Mouse (Mus musculus) limb, embryonic 11.5 days (tissue): ENCODE data around the gene Ankrd17. TPM values are rescaled to one million over a fixed set of nuclear protein-coding genes. Genes with fewer than 3 reads are reported as not detected.

Source experiments
- ATAC-seq: fragments of 200-750 bp; cut with Nextera tagmentation; 2 replicates; pipeline ENCODE4 v1.8.0; 2017; ENCODE audit warnings: low read depth; ENCODE audit not compliant: insufficient number of reproducible peaks, low FRiP score, low TSS enrichment
- DNase-seq: peaks from one replicate; pipeline ENCODE4 v3.0.0-alpha.2; 2015; ENCODE audit warnings: low spot score
- H3K27ac ChIP-seq: fragments of 300-500 bp; sonication (generic); replicated peaks from 2 replicates; pipeline ENCODE4 v1.5.1; 2014; ENCODE audit warnings: low read depth, mild to moderate bottlenecking, low read length
- H3K27me3 ChIP-seq: fragments of 300-500 bp; sonication (generic); 2 replicates; pipeline ENCODE4 v1.6.1; 2014; ENCODE audit warnings: mild to moderate bottlenecking, low read length, mixed read lengths; ENCODE audit not compliant: control insufficient read depth, insufficient read depth
- H3K36me3 ChIP-seq: fragments of 300-500 bp; sonication (generic); 2 replicates; pipeline ENCODE4 v1.6.1; 2014; ENCODE audit warnings: mild to moderate bottlenecking, low read length, moderate library complexity, mixed read lengths; ENCODE audit not compliant: control insufficient read depth, insufficient read depth
- H3K4me1 ChIP-seq: fragments of 300-500 bp; sonication (generic); 2 replicates; pipeline ENCODE4 v1.6.1; 2014; ENCODE audit warnings: low read length, mixed read lengths; ENCODE audit not compliant: control insufficient read depth, insufficient read depth
- H3K4me2 ChIP-seq: fragments of 300-500 bp; sonication (generic); 2 replicates; pipeline ENCODE4 v1.6.1; 2014; ENCODE audit warnings: low read depth, mild to moderate bottlenecking, moderate library complexity; ENCODE audit not compliant: severe bottlenecking
- H3K4me3 ChIP-seq: fragments of 300-500 bp; sonication (generic); 2 replicates; pipeline ENCODE4 v1.5.1; 2014; ENCODE audit warnings: low read depth, low read length
- H3K9ac ChIP-seq: fragments of 300-500 bp; sonication (generic); 2 replicates; pipeline ENCODE4 v1.6.1; 2014; ENCODE audit warnings: mild to moderate bottlenecking, low read length
- H3K9me3 ChIP-seq: fragments of 300-500 bp; sonication (generic); 2 replicates; pipeline ENCODE4 v1.6.1; 2016; ENCODE audit warnings: low read length; ENCODE audit not compliant: control insufficient read depth
- WGBS: fragments of 180-500 bp; shearing (Covaris S2); extraction: QIAGEN DNeasy Blood & Tissue Kit; methylation state at CpG from one replicate; pipeline ENCODE4 v1.1.7; 2014; 5-methylcytosine and 5-hydroxymethylcytosine counted together
- polyA plus RNA-seq: library from polyadenylated mRNA; unstranded; fragments of >200 nt; fragmentation: Nextera tagmentation; extraction: Ambion mirVana; gene quantifications from 2 replicates; pipeline ENCODE4 v1.2.1, GENCODE M21; 2014

Ankrd17 gene
- polyA plus RNA-seq, result 29.2 and 33.3 TPM in 2 replicates

DNA sequence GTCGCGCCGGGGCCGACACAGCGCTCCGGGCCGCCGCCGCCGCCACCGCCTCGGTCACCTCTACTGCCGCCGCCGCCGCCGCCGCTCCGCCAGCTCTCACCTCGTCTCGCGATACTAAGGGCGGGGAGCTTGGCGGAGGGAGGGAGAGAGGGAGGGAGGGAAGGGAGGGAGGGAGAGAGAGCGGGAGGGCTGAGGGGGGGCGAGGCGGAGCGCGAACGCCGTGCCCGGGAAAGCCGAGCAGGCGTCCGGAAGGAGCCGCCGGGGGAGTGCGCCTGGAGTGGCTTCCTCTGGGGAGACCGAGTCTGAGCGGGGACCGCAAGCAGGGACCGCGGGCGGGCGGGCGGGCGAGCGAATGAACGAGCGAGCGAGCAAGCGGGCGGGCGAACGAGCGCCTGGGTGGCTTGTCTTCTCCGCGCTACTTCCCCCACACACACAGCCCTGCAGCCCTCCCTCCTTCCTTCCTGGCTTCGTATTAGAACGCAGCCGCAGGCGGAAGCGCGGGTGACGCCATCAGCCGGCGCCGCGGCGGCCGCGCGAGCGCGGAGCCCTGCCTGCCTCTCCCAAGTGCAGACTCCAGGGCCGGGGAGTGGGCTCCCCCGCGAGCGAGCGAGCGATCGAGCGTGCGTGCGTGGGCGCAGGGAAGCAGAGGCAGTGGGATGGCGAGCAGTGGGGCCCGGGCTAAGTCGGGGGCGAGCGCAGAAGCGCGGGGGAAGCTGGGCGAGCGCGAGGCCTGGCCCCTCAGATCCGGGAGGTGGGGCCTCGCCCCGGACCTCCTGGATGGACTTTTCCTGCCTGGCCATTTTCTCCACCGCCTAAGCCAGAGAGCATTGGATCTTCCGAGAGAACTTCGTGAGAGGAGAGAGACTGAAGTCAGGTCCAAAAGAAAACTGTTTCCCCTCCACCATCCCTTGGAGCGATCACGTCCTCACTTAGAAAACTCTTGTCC, at the start of gene Ankrd17:
Gene Ankrd17 (minus strand): TSS at position 457 of the 946 bp plus-strand sequence.
- WGBS, result 0% methylated on average over 48 of the region's 104 CpGs
- Histone ChIP-seq H3K36me3 (no peaks in the 10 kb centered on the region), H3K9me3 (no peaks in the 10 kb centered on the region), H3K4me1 (0 out of 2 replicates have a peak, but pooled peaks cover 5% of the 10 kb centered on the region), H3K27ac (peak within 1 kb of the TSS; percentile 98), H3K9ac (peak within 1 kb of the TSS; percentile 95), H3K4me3 (peak within 1 kb of the TSS; percentile 92), H3K27me3 (no peaks in the 10 kb centered on the region), H3K4me2 (peak within 1 kb of the TSS; percentile 69)
- DNase-seq (peak; percentile 92), ATAC-seq (peak; percentile 94)

DNA sequence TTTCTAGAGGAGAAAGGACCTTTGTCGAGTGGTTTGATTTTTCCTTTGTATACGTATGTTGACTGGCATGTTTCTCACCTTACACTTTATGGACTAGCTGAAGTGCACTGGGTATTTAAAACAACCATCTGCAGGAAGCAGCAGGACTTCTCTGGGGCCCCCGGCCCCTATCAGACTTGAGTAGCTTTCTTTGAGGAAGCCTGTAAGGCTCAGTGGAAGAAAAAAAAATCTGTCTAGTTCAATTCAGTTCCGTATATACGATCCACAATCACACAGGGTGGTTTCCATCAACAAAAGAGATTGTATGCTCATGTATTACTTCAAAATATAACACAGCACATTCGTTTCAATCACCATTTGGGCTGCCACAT, 48.5 kb upstream of the Ankrd17 start:
- DNase-seq (no peak), ATAC-seq (no peak)
- no peak overlapping the region for H3K4me3 ChIP-seq
- H3K36me3 ChIP-seq, result no peaks in the 10 kb centered on the region
- H3K4me1 ChIP-seq, result no peaks in the 10 kb centered on the region
- H3K27me3 ChIP-seq, result no peaks in the 10 kb centered on the region
- no peak overlapping the region for H3K9ac ChIP-seq
- WGBS, result 62% methylated on average over 6 of the region's 6 CpGs
- H3K4me2 ChIP-seq, result no peak overlapping the region
- no peak overlapping the region for H3K27ac ChIP-seq
- H3K9me3 ChIP-seq, result no peaks in the 10 kb centered on the region

DNA sequence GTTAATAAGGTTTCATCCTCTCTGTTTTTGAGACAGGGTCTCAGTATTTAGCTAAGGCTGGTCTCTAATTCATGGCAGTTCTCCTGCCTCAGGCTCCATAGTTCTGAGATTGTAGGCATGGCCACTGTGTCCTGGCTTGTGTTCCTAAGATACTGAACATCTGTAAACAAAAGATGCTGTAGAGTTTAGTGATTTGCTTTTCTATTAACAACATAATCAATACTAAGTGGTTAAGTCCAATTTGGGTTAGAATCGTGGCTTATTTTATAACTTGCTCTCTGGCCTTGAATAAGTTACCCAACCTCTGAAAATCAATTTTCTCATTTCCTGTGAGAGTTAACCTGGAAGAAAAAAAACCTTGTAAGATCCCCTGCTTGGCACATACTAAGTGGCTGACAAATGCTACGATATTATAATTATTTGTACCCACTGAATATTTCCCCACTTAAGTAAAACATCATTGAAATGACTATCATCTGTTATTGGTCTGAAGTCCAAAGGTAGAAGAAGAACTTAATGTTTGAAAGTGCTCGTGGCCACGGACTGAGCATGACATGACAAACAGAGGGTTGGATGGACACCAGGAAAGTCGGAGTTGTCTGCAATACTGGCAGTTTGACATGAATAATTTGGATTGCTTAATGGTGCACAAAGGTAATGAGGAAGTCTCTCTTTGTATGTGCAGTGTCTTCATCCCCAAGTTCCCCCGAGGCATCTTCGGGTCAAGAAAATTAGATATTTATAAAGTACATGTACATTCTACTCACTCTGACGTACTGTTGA, 48.0 kb upstream of the Ankrd17 start:
- no peak for ATAC-seq

DNA sequence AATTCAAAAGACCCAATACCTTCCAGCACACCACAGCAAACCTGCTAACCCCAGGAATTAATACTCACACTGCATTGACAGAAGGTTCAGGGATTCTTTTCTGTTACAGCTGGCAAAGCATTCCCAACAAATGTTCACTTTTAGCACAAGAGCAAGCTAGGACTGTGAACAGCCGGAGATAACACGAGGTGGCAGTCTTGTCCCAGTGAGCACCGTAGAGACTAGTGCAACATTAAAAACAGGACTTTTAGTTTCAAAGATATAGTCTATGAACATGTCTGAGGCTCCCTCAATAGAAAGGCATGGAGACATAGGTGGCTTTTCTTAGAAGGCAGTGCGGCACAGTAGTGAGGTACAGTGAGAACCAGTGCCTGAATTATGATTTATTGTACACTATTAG, 38.8 kb upstream of the Ankrd17 start:
- ATAC-seq, result no peak
- H3K4me2 ChIP-seq, result no peak overlapping the region
- 90% methylated on average over 4 of the region's 4 CpGs for WGBS

More for the DNA sequence above, 48.0 kb upstream of the Ankrd17 start:
- Histone ChIP-seq H3K4me3 (no peak overlapping the region), H3K9ac (no peak overlapping the region), H3K4me1 (no peaks in the 10 kb centered on the region), H3K36me3 (no peaks in the 10 kb centered on the region), H3K9me3 (no peaks in the 10 kb centered on the region), H3K27ac (no peak overlapping the region), H3K4me2 (no peak overlapping the region), H3K27me3 (no peaks in the 10 kb centered on the region)
- DNase-seq, result no peak
- 87% methylated on average over 8 of the region's 8 CpGs for WGBS

DNA sequence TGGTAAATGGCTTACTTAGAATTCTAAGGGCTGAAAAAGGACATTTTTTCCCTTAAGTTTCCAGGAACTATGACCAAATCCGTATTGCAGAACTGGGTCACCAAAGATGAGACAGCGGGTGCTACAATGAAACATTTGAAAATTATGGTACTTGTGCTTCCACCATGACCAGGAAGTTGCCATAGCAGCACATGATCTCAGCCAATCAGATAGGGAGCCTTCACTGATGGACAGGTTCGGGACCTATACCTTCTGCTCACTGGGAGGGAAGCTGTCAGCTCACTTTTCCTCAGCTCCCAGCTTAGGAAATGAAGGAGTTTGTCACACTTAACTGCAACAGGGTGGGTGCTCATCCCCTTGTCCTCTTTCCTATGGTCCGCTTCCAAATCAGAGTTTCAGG, 30.4 kb upstream of the Ankrd17 start:
- Histone ChIP-seq H3K4me3 (no peak overlapping the region), H3K36me3 (no peaks in the 10 kb centered on the region), H3K9me3 (no peaks in the 10 kb centered on the region), H3K4me2 (no peak overlapping the region), H3K27ac (no peak overlapping the region), H3K9ac (no peak overlapping the region), H3K4me1 (no peaks in the 10 kb centered on the region), H3K27me3 (no peaks in the 10 kb centered on the region)
- DNase-seq (no peak), ATAC-seq (no peak)
- 89% methylated on average over 4 of the region's 4 CpGs for WGBS

More for the DNA sequence above, 38.8 kb upstream of the Ankrd17 start:
- Histone ChIP-seq H3K36me3 (no peaks in the 10 kb centered on the region), H3K9ac (no peak overlapping the region), H3K27me3 (no peaks in the 10 kb centered on the region), H3K4me1 (no peaks in the 10 kb centered on the region), H3K9me3 (no peaks in the 10 kb centered on the region), H3K4me3 (no peak overlapping the region), H3K27ac (no peak overlapping the region)
- no peak for DNase-seq

DNA sequence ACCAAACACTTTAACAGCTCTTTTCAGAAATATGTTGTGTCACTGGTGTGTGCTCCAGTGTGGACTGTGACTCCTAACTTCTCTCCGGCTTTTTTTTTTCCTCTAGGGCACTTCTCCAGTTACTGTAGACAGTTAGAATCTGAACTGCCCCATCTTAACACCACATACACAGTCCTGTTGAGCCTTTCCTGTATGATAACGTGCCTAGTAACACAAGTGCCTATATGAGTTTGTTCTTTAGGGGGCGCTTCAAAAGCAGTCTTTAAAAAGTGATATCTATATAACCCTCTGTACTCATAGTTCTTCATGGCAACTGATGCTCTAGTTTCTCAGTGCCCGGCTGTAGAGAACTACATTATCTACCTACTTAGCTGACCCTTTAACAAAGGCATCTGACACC, 27.9 kb upstream of the Ankrd17 start:
- WGBS, result 81% methylated on average over 4 of the region's 4 CpGs
- H3K36me3 ChIP-seq, result no peaks in the 10 kb centered on the region
- no peak for DNase-seq
- no peak for ATAC-seq
- H3K27me3 ChIP-seq, result no peaks in the 10 kb centered on the region
- H3K9me3 ChIP-seq, result no peaks in the 10 kb centered on the region
- no peak overlapping the region for H3K9ac ChIP-seq
- H3K4me3 ChIP-seq, result no peak overlapping the region
- H3K4me1 ChIP-seq, result no peaks in the 10 kb centered on the region
- no peak overlapping the region for H3K4me2 ChIP-seq
- no peak overlapping the region for H3K27ac ChIP-seq

DNA sequence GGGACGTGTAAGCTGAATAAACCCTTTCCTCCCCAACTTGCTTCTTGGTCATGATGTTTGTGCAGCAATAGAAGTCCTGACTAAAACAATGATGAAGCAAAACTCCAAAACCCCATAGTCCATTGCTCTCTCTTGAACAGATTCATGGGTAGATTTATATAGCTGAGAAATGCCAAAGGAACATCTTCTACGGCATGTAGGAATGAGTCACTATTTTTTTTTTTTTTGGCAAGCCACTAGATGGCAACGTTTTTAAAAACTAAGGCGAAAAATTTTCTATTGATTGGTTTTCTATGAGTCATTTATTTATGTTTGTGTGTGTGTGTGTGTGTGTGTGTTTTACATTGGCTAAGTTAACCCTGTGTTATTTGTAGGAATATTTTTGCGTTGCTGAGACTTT, 27.4 kb upstream of the Ankrd17 start:
- no peaks in the 10 kb centered on the region for H3K9me3 ChIP-seq
- ATAC-seq (no peak), DNase-seq (no peak)
- no peaks in the 10 kb centered on the region for H3K4me1 ChIP-seq
- no peaks in the 10 kb centered on the region for H3K36me3 ChIP-seq
- H3K4me2 ChIP-seq, result no peak overlapping the region
- no peak overlapping the region for H3K4me3 ChIP-seq
- no peak overlapping the region for H3K9ac ChIP-seq
- 69% methylated on average over 5 of the region's 5 CpGs for WGBS
- no peak overlapping the region for H3K27ac ChIP-seq
- H3K27me3 ChIP-seq, result no peaks in the 10 kb centered on the region

DNA sequence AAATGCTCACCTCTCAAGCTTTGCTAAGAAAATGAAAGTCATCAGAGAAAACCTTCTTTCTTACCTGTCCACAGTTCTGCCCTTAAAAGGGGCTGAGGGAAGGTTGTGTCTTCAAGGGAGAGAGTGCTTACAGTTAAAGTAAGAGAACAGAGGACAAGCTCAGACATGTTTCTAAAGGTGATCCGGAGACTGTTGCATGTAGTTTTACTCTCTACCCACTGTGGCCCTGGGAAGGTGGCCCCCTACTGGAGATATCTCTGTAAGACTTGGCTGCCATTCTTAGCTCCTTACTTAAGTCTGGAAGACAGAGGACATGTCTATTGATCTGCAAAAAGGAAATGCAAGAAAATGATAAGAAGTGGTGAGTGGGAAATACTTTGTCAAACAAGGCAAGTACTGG, 16.7 kb upstream of the Ankrd17 start:
- Histone ChIP-seq H3K36me3 (no peaks in the 10 kb centered on the region), H3K4me3 (no peak overlapping the region), H3K9me3 (no peaks in the 10 kb centered on the region), H3K27me3 (no peaks in the 10 kb centered on the region), H3K27ac (no peak overlapping the region), H3K9ac (no peak overlapping the region), H3K4me2 (no peak overlapping the region), H3K4me1 (no peaks in the 10 kb centered on the region)
- WGBS, result 48% methylated on average over 1 of the region's 1 CpGs
- ATAC-seq (no peak), DNase-seq (no peak)
